Mouse (Mus musculus) frontal cortex, adult (tissue): ENCODE results near the gene Gatad2b.
"Not testable (repeated sequence)": the region's sequence is repeated elsewhere in the genome, so short reads cannot be mapped to it uniquely, and the experiment has no call there.

ENCODE experiments used
- ATAC-seq: cut with Nextera tagmentation; 2 replicates; pipeline ENCODE4 v1.9.2; 2017; ENCODE audit warnings: mild to moderate bottlenecking, moderate library complexity, mixed read lengths; ENCODE audit not compliant: low TSS enrichment

The Gatad2b gene

DNA sequence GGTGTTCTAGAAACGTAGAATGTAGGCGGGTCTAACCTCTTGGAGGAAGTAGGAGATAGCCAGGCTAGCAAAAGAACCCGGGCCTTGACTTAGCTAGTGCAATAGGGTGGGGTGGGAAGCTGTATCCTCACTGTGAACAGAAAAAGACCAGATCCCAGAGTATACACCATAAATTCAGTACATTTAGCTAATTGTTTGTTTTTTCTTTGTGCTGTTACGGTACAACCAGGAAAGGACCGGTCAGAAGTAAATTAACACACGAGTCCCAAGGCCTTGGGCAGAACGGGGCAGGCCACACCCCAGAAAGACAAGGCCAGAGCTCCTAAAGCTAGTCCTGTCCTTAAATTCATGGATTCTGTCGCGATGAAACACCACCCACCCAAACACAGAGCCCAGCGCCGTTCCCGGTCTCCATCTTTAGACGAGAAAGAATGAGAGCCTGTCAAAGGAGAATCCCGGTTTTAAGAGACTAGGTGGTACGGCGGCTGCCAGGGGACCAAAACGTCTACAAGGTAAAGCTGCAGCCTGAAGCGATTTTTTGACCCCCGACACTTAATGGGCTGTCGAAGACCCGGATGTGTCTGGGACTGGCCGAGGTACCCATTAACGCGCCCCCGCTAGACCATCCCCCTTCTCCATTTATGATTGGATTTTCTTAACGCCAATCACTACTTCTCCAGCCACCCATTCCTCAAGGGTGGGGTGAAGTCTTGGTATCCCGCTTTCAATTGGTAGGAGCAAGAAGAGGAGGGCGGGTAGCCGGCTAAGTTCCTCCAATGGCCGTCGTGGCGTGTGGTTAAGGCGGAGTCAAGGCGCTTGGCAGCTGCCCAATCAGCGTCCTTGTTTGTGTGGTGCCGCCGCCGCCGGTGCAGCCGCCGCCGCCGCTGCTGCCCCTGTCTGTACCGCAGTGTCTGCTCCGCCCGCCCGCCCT, at the start of gene Gatad2b:
Gene Gatad2b (plus strand): TSS at position 834 of the 931 bp plus-strand sequence.
- ATAC-seq, result peak; percentile 98

- no peak for ATAC-seq
Measured at GRCm38 (mm10) chr3:90245406-90245805, 47.6 kb upstream of the Gatad2b start.

- ATAC-seq, result no peak
Measured at GRCm38 (mm10) chr3:90247630-90247959, 45.4 kb upstream of the Gatad2b start.

- ATAC-seq, result peak; percentile 88
Measured at GRCm38 (mm10) chr3:90247960-90248745, 44.8 kb upstream of the Gatad2b start, which contains the start of gene Slc39a1. Gene Slc39a1 (plus strand): TSS chr3:90248172.

DNA sequence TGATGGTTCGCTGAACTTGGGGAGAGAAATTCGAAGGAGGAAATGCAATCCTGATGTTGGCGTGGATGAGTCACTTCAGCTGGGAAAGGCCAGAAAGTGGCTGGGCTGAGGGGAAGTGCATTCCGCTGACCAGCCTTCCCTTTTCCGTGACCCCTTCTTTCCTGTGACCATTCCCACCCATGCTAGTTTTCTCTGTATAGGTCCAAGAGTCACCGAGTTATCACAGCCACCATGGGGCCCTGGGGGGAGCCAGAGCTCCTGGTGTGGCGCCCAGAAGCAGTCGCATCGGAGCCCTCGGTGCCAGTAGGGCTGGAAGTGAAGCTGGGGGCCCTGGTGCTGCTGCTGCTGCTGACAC, 44.3 kb upstream of the Gatad2b start:
- ATAC-seq, result 0 out of 2 replicates have a peak, but pooled peaks have one; percentile 1

DNA sequence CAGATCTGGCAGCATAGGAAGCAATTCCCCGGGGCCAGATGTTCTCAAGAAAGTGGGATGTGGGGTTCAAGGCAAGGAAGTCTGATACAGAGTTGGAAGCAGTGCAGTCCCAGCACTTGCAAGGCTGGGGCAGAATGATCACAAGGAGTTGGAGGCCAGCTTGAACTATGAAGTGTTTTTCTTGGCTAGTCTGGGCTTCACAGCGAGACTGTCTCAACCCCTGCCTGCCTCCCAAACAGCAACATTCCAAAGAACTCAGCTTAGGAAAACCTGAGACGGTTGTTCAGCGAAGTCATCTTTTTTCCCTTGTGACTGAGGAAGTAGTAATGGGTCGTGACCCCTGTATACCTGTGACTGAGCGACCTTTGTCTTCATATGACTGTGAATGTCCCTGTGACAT, 42.2 kb upstream of the Gatad2b start:
- no peak for ATAC-seq

- not testable (repeated sequence) for ATAC-seq
Measured at GRCm38 (mm10) chr3:90251731-90252226, 41.2 kb upstream of the Gatad2b start.

DNA sequence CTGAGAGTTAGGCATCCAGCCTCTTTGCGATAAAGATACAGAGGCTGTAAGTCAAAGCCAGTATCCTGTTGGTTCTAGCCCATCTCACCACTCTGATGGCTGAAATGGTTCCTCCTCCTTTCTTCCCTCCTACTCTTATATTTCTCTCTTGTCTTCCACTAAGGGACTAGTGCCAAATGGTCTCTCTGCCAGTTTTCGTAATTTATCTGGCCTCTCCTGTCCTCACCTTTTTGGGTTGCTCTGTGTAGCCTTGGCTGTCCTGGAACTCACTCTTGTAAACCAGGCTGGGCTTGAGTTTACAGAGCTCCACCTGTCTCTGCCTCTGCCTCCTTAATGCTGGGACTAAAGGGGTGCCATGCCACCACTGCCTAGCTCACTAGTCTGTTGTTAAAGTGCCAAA, 40.3 kb upstream of the Gatad2b start:
- ATAC-seq, result not testable (repeated sequence)

GRCm38 (mm10) chr3:90253174-90253573, 39.8 kb upstream of the Gatad2b start:
- ATAC-seq, result not testable (repeated sequence)

- ATAC-seq, result peak; percentile 92
Measured at GRCm38 (mm10) chr3:90253653-90254418, 39.1 kb upstream of the Gatad2b start, which contains the start of gene Crtc2. Gene Crtc2 (plus strand): TSS chr3:90254163.

- ATAC-seq, result no peak; the same call in none of the 2 replicates
Measured at GRCm38 (mm10) chr3:90254419-90255193, 38.4 kb upstream of the Gatad2b start.

- ATAC-seq, result no peak
Measured at GRCm38 (mm10) chr3:90255194-90255565, 37.8 kb upstream of the Gatad2b start.

- ATAC-seq, result no peak
Measured at GRCm38 (mm10) chr3:90255784-90256353, 37.1 kb upstream of the Gatad2b start.

GRCm38 (mm10) chr3:90256731-90257530, 36.0 kb upstream of the Gatad2b start:
- ATAC-seq, result no peak

DNA sequence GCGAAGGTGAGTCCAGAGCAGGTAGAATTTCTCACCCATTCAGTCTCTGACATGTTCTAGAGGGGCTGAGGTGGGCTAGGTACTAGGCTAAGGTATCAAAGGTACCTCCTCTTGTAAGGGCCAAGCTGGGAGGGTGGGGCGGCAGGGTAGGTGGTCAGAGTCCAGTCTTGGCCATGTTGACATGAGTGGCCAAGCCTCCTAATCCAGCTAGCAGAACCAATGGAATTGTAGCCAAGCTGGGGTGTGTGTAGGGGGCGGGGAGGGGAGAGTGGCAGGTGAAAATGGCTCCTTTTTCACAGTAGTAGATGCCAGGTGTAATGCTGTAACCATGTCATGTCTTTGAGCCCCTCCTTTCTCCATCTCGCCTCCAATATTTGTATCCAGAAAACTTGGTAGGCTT, 34.5 kb upstream of the Gatad2b start:
- no peak for ATAC-seq

GRCm38 (mm10) chr3:90263121-90263771, 29.7 kb upstream of the Gatad2b start:
- no peak for ATAC-seq

GRCm38 (mm10) chr3:90264687-90265033, 28.3 kb upstream of the Gatad2b start:
- ATAC-seq, result no peak

GRCm38 (mm10) chr3:90265034-90265931, 27.7 kb upstream of the Gatad2b start, which contains the start of gene Dennd4b:
Gene Dennd4b (plus strand): TSS chr3:90265185.
- ATAC-seq, result peak; percentile 75
